Mouse (Mus musculus): ENCODE results near the gene Hnf1a. TPM values are rescaled to one million over a fixed set of nuclear protein-coding genes. Genes with fewer than 3 reads are reported as not detected.

Gene Hnf1a
- polyA plus RNA-seq, 1 experiment from 2014 or later = not detected

Other genes starting within 250 kb of the Hnf1a start
- gene Ankrd13a, start 196.4 kb downstream of the Hnf1a start, polyA plus RNA-seq (2014; fragmentation: Nextera tagmentation; extraction: Ambion mirVana) = 25.8 and 32.3 TPM in 2 replicates
- 29.1 and 36.3 TPM in 2 replicates for gene Git2, start 195.6 kb downstream of the Hnf1a start, polyA plus RNA-seq (2014; fragmentation: Nextera tagmentation; extraction: Ambion mirVana)
- 255 and 273 TPM in 2 replicates for gene 1500011B03Rik, start 147.6 kb downstream of the Hnf1a start, polyA plus RNA-seq (2014; fragmentation: Nextera tagmentation; extraction: Ambion mirVana)
- not detected in 2 replicates for gene 4930519G04Rik, start 117.4 kb downstream of the Hnf1a start, polyA plus RNA-seq (2014; fragmentation: Nextera tagmentation; extraction: Ambion mirVana)
- gene Gm9936, start 112.4 kb downstream of the Hnf1a start, polyA plus RNA-seq (2014; fragmentation: Nextera tagmentation; extraction: Ambion mirVana) = 1.8 and 2.4 TPM in 2 replicates
- 2.3 and 2.6 TPM in 2 replicates for gene Oasl2, start 74.2 kb downstream of the Hnf1a start, polyA plus RNA-seq (2014; fragmentation: Nextera tagmentation; extraction: Ambion mirVana)
- gene Oasl1, start 47.9 kb downstream of the Hnf1a start, polyA plus RNA-seq (2014; fragmentation: Nextera tagmentation; extraction: Ambion mirVana) = 0.10 and 0.28 TPM in 2 replicates
- 90.5 and 95.3 TPM in 2 replicates for gene 2210016L21Rik, start 28.9 kb downstream of the Hnf1a start, polyA plus RNA-seq (2014; fragmentation: Nextera tagmentation; extraction: Ambion mirVana)
- gene Sppl3, start 40.0 kb upstream of the Hnf1a start, polyA plus RNA-seq (2014; fragmentation: Nextera tagmentation; extraction: Ambion mirVana) = 20.3 and 24.0 TPM in 2 replicates
- gene Gm10401, start 127.2 kb upstream of the Hnf1a start, polyA plus RNA-seq (2014; fragmentation: Nextera tagmentation; extraction: Ambion mirVana) = 39.4 and 50.4 TPM in 2 replicates
- 17.7 and 18.8 TPM in 2 replicates for gene Acads, start 148.3 kb upstream of the Hnf1a start, polyA plus RNA-seq (2014; fragmentation: Nextera tagmentation; extraction: Ambion mirVana)
- gene Unc119b, start 163.9 kb upstream of the Hnf1a start, polyA plus RNA-seq (2014; fragmentation: Nextera tagmentation; extraction: Ambion mirVana) = 35.4 and 37.8 TPM in 2 replicates
- 11.4 and 12.5 TPM in 2 replicates for gene Mlec, start 187.1 kb upstream of the Hnf1a start, polyA plus RNA-seq (2014; fragmentation: Nextera tagmentation; extraction: Ambion mirVana)
- 7.1 and 10.1 TPM in 2 replicates for gene Cabp1, start 223.3 kb upstream of the Hnf1a start, polyA plus RNA-seq (2014; fragmentation: Nextera tagmentation; extraction: Ambion mirVana)

Data from forebrain, embryonic 14.5 days (tissue).